Mouse (Mus musculus) lung, postnatal 0 days (tissue): ENCODE results near the gene Elfn1. TPM values are rescaled to one million over a fixed set of nuclear protein-coding genes. Genes with fewer than 3 reads are reported as not detected.

Source experiments
- ATAC-seq: fragments of 200-750 bp; cut with Nextera tagmentation; 2 replicates; pipeline ENCODE4 v1.8.0; 2017; ENCODE audit warnings: moderate library complexity
- DNase-seq: peaks from one replicate; pipeline ENCODE4 v3.0.0-alpha.2; 2016; ENCODE audit warnings: low spot score
- H3K27ac ChIP-seq: fragments of 300-500 bp; sonication (generic); 2 replicates; pipeline ENCODE4 v1.5.1; 2014; ENCODE audit warnings: antibody characterized with exemption, mild to moderate bottlenecking, low read length, mixed read lengths
- H3K27me3 ChIP-seq: fragments of 300-500 bp; sonication (generic); replicated peaks from 2 replicates; pipeline ENCODE4 v1.6.1; 2014; ENCODE audit warnings: low read length, mixed read lengths; ENCODE audit not compliant: insufficient read depth
- H3K36me3 ChIP-seq: fragments of 300-500 bp; sonication (generic); 2 replicates; pipeline ENCODE4 v1.6.1; 2014; ENCODE audit warnings: low read length, mixed read lengths; ENCODE audit not compliant: insufficient read depth
- H3K4me1 ChIP-seq: fragments of 300-500 bp; sonication (generic); 2 replicates; pipeline ENCODE4 v1.6.1; 2014; ENCODE audit warnings: antibody characterized with exemption, low read depth, low read length, mixed read lengths; ENCODE audit not compliant: insufficient read depth
- H3K4me2 ChIP-seq: fragments of 300-500 bp; sonication (generic); replicated peaks from 2 replicates; pipeline ENCODE4 v1.6.1; 2014; ENCODE audit warnings: low read depth, mild to moderate bottlenecking, low read length, moderate library complexity, mixed read lengths
- H3K4me3 ChIP-seq: fragments of 300-500 bp; sonication (generic); 2 replicates; pipeline ENCODE4 v1.5.1; 2014; ENCODE audit warnings: low read depth, low read length
- H3K9ac ChIP-seq: fragments of 300-500 bp; sonication (generic); replicated peaks from 2 replicates; pipeline ENCODE4 v1.6.1; 2014; ENCODE audit warnings: low read depth, mild to moderate bottlenecking
- H3K9me3 ChIP-seq: fragments of 300-500 bp; sonication (generic); 2 replicates; pipeline ENCODE4 v1.6.1; 2016; ENCODE audit warnings: low read length, mixed read lengths
- CTCF ChIP-seq: IDR thresholded peaks from 2 replicates; pipeline ENCODE4 v1.5.1; 2016; ENCODE audit warnings: antibody characterized with exemption, mild to moderate bottlenecking
- EP300 ChIP-seq: IDR thresholded peaks from 2 replicates; pipeline ENCODE4 v1.6.1; 2016; ENCODE audit warnings: antibody characterized with exemption, mild to moderate bottlenecking, control low read depth
- WGBS: fragments of 180-500 bp; shearing (Covaris S2); extraction: QIAGEN DNeasy Blood & Tissue Kit; methylation state at CpG from one replicate; pipeline ENCODE4 v1.1.7; 2014; 5-methylcytosine and 5-hydroxymethylcytosine counted together
- polyA plus RNA-seq: library from polyadenylated mRNA; unstranded; fragments of >200 nt; fragmentation: Nextera tagmentation; extraction: Ambion mirVana; gene quantifications from 2 replicates; pipeline ENCODE4 v1.2.1, GENCODE M21; 2015

Elfn1 gene
- polyA plus RNA-seq, 1 experiment from 2014 or later = 1.5 TPM

- no peak overlapping the region for H3K27ac ChIP-seq
- no peaks in the 10 kb centered on the region for H3K36me3 ChIP-seq
- DNase-seq (no peak), ATAC-seq (no peak)
- TF ChIP-seq EP300 (no peak), CTCF (no peak)
- no peak overlapping the region for H3K4me2 ChIP-seq
- no peaks in the 10 kb centered on the region for H3K9me3 ChIP-seq
- H3K27me3 ChIP-seq = no peaks in the 10 kb centered on the region
- WGBS = 51% methylated on average over 9 of the region's 9 CpGs
- H3K9ac ChIP-seq = no peak overlapping the region
- H3K4me3 ChIP-seq = no peak overlapping the region
- no peaks in the 10 kb centered on the region for H3K4me1 ChIP-seq
Observed at GRCm38 (mm10) chr5:140007656-140008522, 100.1 kb downstream of the Elfn1 start.

- DNase-seq (no peak), ATAC-seq (no peak)
- Histone ChIP-seq H3K27me3 (no peaks in the 10 kb centered on the region), H3K9ac (no peak overlapping the region), H3K4me1 (no peaks in the 10 kb centered on the region), H3K27ac (no peak overlapping the region), H3K4me2 (no peak overlapping the region), H3K9me3 (no peaks in the 10 kb centered on the region), H3K36me3 (no peaks in the 10 kb centered on the region), H3K4me3 (no peak overlapping the region)
- 69% methylated on average over 5 of the region's 5 CpGs for WGBS
- TF ChIP-seq EP300 (no peak), CTCF (no peak)
Observed at GRCm38 (mm10) chr5:140008523-140008806, 100.7 kb downstream of the Elfn1 start.

DNA sequence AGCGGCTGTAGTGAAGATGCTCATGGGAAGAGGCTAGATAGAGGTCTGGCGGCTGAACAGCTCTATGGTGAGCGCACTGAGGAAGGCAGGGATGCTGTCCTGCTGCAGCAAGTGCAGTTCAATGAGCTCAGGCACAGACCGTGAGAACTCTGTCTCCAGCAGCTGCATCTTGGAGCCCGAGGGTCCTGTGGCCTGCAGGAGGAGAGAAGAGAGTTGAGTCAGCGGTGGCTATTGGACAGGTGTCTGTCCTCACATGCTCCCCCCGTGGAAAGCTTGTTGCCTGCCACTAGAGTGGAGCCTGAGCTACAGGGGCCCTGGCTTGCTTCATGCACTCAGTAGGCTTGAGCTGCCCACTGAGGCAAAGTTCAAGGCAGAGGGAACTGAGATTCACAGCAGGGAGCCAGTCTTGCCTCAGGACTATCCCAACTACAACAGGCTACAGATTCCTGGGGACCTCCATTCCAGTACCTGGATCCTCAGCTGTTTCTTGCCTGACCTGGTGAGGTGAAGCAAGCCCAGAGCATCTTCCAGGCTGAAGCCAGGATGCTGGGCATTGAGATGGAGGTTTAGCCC, 101.4 kb downstream of the Elfn1 start:
- no peak for ATAC-seq
- Histone ChIP-seq H3K4me3 (no peak overlapping the region), H3K27me3 (no peaks in the 10 kb centered on the region), H3K4me2 (no peak overlapping the region), H3K36me3 (no peaks in the 10 kb centered on the region), H3K27ac (no peak overlapping the region), H3K4me1 (no peaks in the 10 kb centered on the region), H3K9ac (no peak overlapping the region), H3K9me3 (no peaks in the 10 kb centered on the region)
- TF ChIP-seq CTCF = no peak
- TF ChIP-seq EP300 = no peak
- no peak for DNase-seq
- WGBS = 74% methylated on average over 7 of the region's 7 CpGs

GRCm38 (mm10) chr5:140010405-140010804, 102.7 kb downstream of the Elfn1 start:
- H3K27ac ChIP-seq = no peak overlapping the region
- no peaks in the 10 kb centered on the region for H3K9me3 ChIP-seq
- DNase-seq (no peak), ATAC-seq (no peak)
- H3K4me1 ChIP-seq = no peaks in the 10 kb centered on the region
- H3K4me2 ChIP-seq = no peak overlapping the region
- TF ChIP-seq CTCF (no peak), EP300 (no peak)
- H3K4me3 ChIP-seq = no peak overlapping the region
- H3K27me3 ChIP-seq = no peaks in the 10 kb centered on the region
- 71% methylated on average over 3 of the region's 3 CpGs for WGBS
- no peaks in the 10 kb centered on the region for H3K36me3 ChIP-seq
- H3K9ac ChIP-seq = no peak overlapping the region

- Histone ChIP-seq H3K9me3 (no peaks in the 10 kb centered on the region), H3K27me3 (no peaks in the 10 kb centered on the region), H3K4me3 (no peak overlapping the region), H3K4me2 (no peak overlapping the region), H3K4me1 (no peaks in the 10 kb centered on the region), H3K27ac (no peak overlapping the region), H3K9ac (no peak overlapping the region), H3K36me3 (no peaks in the 10 kb centered on the region)
- DNase-seq = no peak
- WGBS = 74% methylated on average over 12 of the region's 12 CpGs
- no peak for ATAC-seq
- TF ChIP-seq EP300 (no peak), CTCF (no peak)
Observed at GRCm38 (mm10) chr5:140012286-140012967, 104.7 kb downstream of the Elfn1 start.

- DNase-seq = no peak
- no peaks in the 10 kb centered on the region for H3K36me3 ChIP-seq
- no peak overlapping the region for H3K9ac ChIP-seq
- H3K9me3 ChIP-seq = no peaks in the 10 kb centered on the region
- H3K27me3 ChIP-seq = no peaks in the 10 kb centered on the region
- H3K4me1 ChIP-seq = no peaks in the 10 kb centered on the region
- TF ChIP-seq EP300 = no peak
- TF ChIP-seq CTCF = no peak
- H3K4me3 ChIP-seq = no peak overlapping the region
- no peak overlapping the region for H3K27ac ChIP-seq
- 81% methylated on average over 5 of the region's 5 CpGs for WGBS
- no peak overlapping the region for H3K4me2 ChIP-seq
- ATAC-seq = no peak
Observed at GRCm38 (mm10) chr5:140013652-140014051, 105.9 kb downstream of the Elfn1 start.
